Mouse (Mus musculus) myocyte (in vitro differentiated cells): ENCODE results near the gene Itga4.

Experiments used
- CEBPB ChIP-seq: IDR thresholded peaks from 2 replicates; pipeline ENCODE4 v1.6.1; 2011; ENCODE audit warnings: mild to moderate bottlenecking, moderate library complexity; ENCODE audit not compliant: poor library complexity, insufficient read depth, severe bottlenecking
- E2F4 ChIP-seq: IDR thresholded peaks from one replicate; pipeline ENCODE4 v1.6.1; 2011; ENCODE audit warnings: mild to moderate bottlenecking, control low read depth, moderate library complexity; ENCODE audit not compliant: insufficient read depth
- MAX ChIP-seq: IDR thresholded peaks from one replicate; pipeline ENCODE4 v1.6.1; 2011; ENCODE audit warnings: low read depth, mild to moderate bottlenecking, control low read depth
- MYOD1 ChIP-seq, 3 experiments: IDR thresholded peaks; one replicate each; pipeline ENCODE4 v1.6.1; 2011; ENCODE audit warnings: control low read depth in 2 of 3, low read depth in 2 of 3, mild to moderate bottlenecking in 2 of 3, moderate library complexity in 1 of 3; ENCODE audit not compliant: insufficient read length in 2 of 3, control insufficient read depth in 1 of 3
- MYOG ChIP-seq, 3 experiments: IDR thresholded peaks; one replicate each; pipeline ENCODE4 v1.6.1; 2011; ENCODE audit warnings: control low read depth in 2 of 3, low read depth in 2 of 3, mild to moderate bottlenecking in 2 of 3; ENCODE audit not compliant: insufficient read length in 2 of 3, control insufficient read depth in 1 of 3, insufficient read depth in 1 of 3
- POLR2A ChIP-seq: IDR thresholded peaks from one replicate; pipeline ENCODE4 v1.6.1; 2011; ENCODE audit warnings: low read depth, mild to moderate bottlenecking, control low read depth, moderate library complexity; ENCODE audit not compliant: insufficient read length
- POLR2AphosphoS2 ChIP-seq: IDR thresholded peaks from one replicate; pipeline ENCODE4 v1.6.1; 2011; ENCODE audit warnings: low read depth, control low read depth; ENCODE audit not compliant: insufficient read length
- REST ChIP-seq: IDR thresholded peaks from one replicate; pipeline ENCODE4 v1.6.1; 2011; ENCODE audit warnings: mild to moderate bottlenecking, control low read depth, moderate library complexity; ENCODE audit not compliant: insufficient read depth, insufficient read length
- SRF ChIP-seq: IDR thresholded peaks from one replicate; pipeline ENCODE4 v1.6.1; 2011; ENCODE audit warnings: low read depth; ENCODE audit not compliant: control insufficient read depth, insufficient read length
- TCF12 ChIP-seq: IDR thresholded peaks from one replicate; pipeline ENCODE4 v1.6.1; 2011; ENCODE audit warnings: mild to moderate bottlenecking, control low read depth; ENCODE audit not compliant: poor library complexity, insufficient read depth, severe bottlenecking
- USF1 ChIP-seq: IDR thresholded peaks from one replicate; pipeline ENCODE4 v1.6.1; 2011; ENCODE audit warnings: low read depth, mild to moderate bottlenecking, control low read depth, moderate library complexity

DNA sequence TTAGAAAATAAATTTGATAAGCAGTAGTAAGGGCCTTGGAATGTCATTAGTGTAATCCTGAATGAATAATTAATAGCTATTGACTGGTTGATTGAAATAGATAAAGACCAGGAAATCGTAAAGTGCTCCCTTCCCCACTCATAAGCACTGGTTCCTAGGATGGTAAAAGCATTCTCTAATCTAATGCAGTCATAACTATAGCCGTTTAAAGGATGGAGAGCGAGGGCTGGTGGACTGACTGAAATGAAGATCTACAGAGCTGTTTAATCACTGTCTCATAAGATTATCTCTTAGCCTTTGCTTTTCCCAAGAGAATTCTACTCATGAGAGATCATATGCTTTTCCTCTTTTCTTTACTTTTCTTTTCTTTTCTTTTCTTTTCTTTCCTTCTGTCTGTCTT is 39.7 kb upstream of the Itga4 start:
- no peak for TF ChIP-seq SRF
- TF ChIP-seq POLR2A: no peak
- no peak for TF ChIP-seq MYOD1 (IDR thresholded peaks at IDR 0.05; ENCODE audit: control insufficient read depth in 1 of 3, insufficient read length in 2 of 3, low read depth in 2 of 3)
- TF ChIP-seq TCF12: no peak
- no peak for TF ChIP-seq USF1
- no peak for TF ChIP-seq MAX
- no peak for TF ChIP-seq CEBPB
- TF ChIP-seq POLR2AphosphoS2: no peak
- no peak for TF ChIP-seq REST
- no peak for TF ChIP-seq E2F4
- no peak for TF ChIP-seq MYOG (IDR thresholded peaks at IDR 0.05; ENCODE audit: control insufficient read depth in 1 of 3, insufficient read depth in 1 of 3, insufficient read length in 2 of 3, low read depth in 2 of 3)
